Mouse (Mus musculus) cerebellum, adult 2 months (tissue): Measurements from ENCODE around the gene Hspa2. TPM values are rescaled to one million over a fixed set of nuclear protein-coding genes. Genes with fewer than 3 reads are reported as not detected.
"Not testable (repeated sequence)": the region's sequence is repeated elsewhere in the genome, so short reads cannot be mapped to it uniquely, and the experiment has no call there.

Experiments used
- DNase-seq, 2 experiments: peaks; one replicate each; pipeline ENCODE4 v3.0.0; 2021
- H3K27ac ChIP-seq: fragments of 200-500 bp; 2 replicates; pipeline ENCODE4 v1.5.1; 2012; ENCODE audit warnings: low read length, control low read depth, inconsistent platforms; ENCODE audit not compliant: insufficient read depth
- H3K27me3 ChIP-seq: fragments of 200-500 bp; 2 replicates; pipeline ENCODE4 v1.6.1; 2012; ENCODE audit warnings: inconsistent platforms, mild to moderate bottlenecking, low read length, moderate library complexity; ENCODE audit not compliant: control insufficient read depth, insufficient read depth
- H3K4me1 ChIP-seq: fragments of 200-500 bp; 2 replicates; pipeline ENCODE4 v1.6.1; 2011; ENCODE audit warnings: low read length; ENCODE audit not compliant: control insufficient read depth, insufficient read depth
- H3K4me3 ChIP-seq: fragments of 200-500 bp; replicated peaks from 2 replicates; pipeline ENCODE3; 2011; ENCODE audit warnings: mild to moderate bottlenecking, low read depth, low read length, control low read depth; ENCODE audit not compliant: insufficient read depth
- CTCF ChIP-seq: fragments of 200-500 bp; IDR thresholded peaks from 2 replicates; pipeline ENCODE4 v1.5.1; 2011; ENCODE audit warnings: low read depth, mild to moderate bottlenecking, control low read depth, low read length, moderate library complexity, borderline replicate concordance; ENCODE audit not compliant: insufficient read depth
- POLR2A ChIP-seq: fragments of 200-500 bp; IDR thresholded peaks from 2 replicates; pipeline ENCODE4 v1.6.1; 2011; ENCODE audit warnings: low read length, control low read depth, borderline replicate concordance; ENCODE audit not compliant: insufficient read depth
- WGBS: fragments of 180-500 bp; shearing (Covaris S2); methylation state at CpG from one replicate; pipeline ENCODE4 v1.1.7; 2018; 5-methylcytosine and 5-hydroxymethylcytosine counted together
- polyA plus RNA-seq: library from polyadenylated mRNA; depleted of rRNA; stranded (reverse); fragments of >200 nt; gene quantifications from 2 replicates; pipeline ENCODE4 v1.2.3, GENCODE M21; 2012

Gene Hspa2
- polyA plus RNA-seq, 1 experiment, result 20.6 TPM

DNA sequence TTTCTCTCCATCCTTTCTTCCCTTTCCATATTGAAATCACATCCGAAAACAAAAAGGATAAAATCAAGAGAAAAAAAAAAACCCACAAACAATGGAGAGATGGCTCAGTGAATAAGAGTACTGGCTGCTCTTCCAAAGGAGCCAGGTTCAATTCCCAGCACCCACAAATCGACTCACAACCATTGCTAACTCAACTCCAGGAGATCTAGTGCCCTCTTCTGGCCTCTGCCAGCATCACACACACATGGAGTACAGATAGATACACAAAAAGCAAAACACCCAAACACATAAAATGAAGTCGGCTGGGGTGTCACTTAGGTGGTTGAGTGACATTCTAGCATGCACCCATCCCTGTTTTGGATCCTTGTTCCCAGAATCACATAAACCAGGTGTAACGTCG is 14.4 kb downstream of the Hspa2 start:
- no peak overlapping the region for H3K4me3 ChIP-seq
- no peak overlapping the region for H3K27ac ChIP-seq
- H3K27me3 ChIP-seq, result peaks cover 1% of the 10 kb centered on the region; the same call in 1 of the 2 replicates
- H3K4me1 ChIP-seq, result no peaks in the 10 kb centered on the region
- TF ChIP-seq CTCF, result no peak
- TF ChIP-seq POLR2A, result no peak
- DNase-seq, result no peak
- 94% methylated on average over 5 of the region's 5 CpGs for WGBS

DNA sequence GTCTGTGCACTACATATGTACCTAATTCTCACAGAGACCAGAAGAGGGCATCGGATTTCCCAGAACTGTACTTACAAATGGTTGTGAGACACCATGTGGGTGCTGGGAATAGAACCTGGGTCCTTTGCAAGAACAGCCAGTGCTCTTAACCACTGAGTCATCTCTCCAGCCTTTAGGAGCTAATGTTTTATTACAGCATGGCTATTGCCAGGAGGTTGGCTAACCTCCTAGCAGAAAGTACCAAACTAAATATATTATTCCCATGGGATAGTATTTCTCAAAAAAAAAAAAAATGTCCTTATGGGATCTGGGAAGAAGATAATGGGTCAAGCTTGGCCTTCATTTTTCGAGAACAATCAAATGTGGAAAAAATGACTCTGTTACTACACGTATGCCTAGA is 21.3 kb downstream of the Hspa2 start:
- H3K27ac ChIP-seq, result no peak overlapping the region
- no peaks in the 10 kb centered on the region for H3K4me1 ChIP-seq
- WGBS, result 91% methylated on average over 3 of the region's 3 CpGs
- TF ChIP-seq CTCF (no peak), POLR2A (no peak)
- H3K4me3 ChIP-seq, result no peak overlapping the region
- no peaks in the 10 kb centered on the region; the same call in 1 of the 2 replicates for H3K27me3 ChIP-seq
- no peak for DNase-seq

GRCm38 (mm10) chr12:76427546-76427945 is 23.6 kb downstream of the Hspa2 start:
- Histone ChIP-seq H3K27ac (no peak overlapping the region), H3K27me3 (no peaks in the 10 kb centered on the region; the same call in 1 of the 2 replicates), H3K4me1 (no peaks in the 10 kb centered on the region), H3K4me3 (no peak overlapping the region)
- TF ChIP-seq POLR2A (no peak), CTCF (no peak)
- 66% methylated on average over 5 of the region's 5 CpGs for WGBS
- no peak for DNase-seq

GRCm38 (mm10) chr12:76430879-76431406 is 27.0 kb downstream of the Hspa2 start:
- peak in 1 of 2 experiments; percentile 13 for DNase-seq
- no peak overlapping the region for H3K4me3 ChIP-seq
- TF ChIP-seq CTCF (no peak), POLR2A (no peak)
- 25% methylated on average over 5 of the region's 5 CpGs for WGBS
- H3K27me3 ChIP-seq, result no peaks in the 10 kb centered on the region; the same call in 1 of the 2 replicates
- H3K4me1 ChIP-seq, result no peaks in the 10 kb centered on the region
- no peak overlapping the region for H3K27ac ChIP-seq

DNA sequence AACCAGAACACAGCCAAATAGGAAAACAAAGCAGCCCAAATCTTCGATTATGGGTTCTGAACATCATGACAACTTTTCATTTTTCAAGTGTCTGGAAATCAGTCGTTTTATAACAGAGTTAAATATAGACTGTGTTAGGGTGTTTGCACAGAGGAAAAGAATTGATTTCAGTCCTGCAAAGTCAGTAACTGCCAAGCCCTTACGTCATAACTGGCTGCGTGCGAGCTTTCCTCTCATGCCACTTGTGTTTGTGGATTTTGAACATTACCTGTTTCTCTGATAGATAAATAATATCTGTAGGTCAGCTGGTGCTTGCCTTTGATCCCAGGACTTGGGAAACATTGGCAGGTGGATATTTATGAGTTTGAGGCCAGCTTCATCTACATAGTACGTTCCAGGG is 27.5 kb downstream of the Hspa2 start:
- 87% methylated on average over 6 of the region's 6 CpGs for WGBS
- Histone ChIP-seq H3K27me3 (no peaks in the 10 kb centered on the region; the same call in 1 of the 2 replicates), H3K27ac (no peak overlapping the region), H3K4me1 (no peaks in the 10 kb centered on the region), H3K4me3 (no peak overlapping the region)
- TF ChIP-seq CTCF (no peak), POLR2A (no peak)
- no peak for DNase-seq

DNA sequence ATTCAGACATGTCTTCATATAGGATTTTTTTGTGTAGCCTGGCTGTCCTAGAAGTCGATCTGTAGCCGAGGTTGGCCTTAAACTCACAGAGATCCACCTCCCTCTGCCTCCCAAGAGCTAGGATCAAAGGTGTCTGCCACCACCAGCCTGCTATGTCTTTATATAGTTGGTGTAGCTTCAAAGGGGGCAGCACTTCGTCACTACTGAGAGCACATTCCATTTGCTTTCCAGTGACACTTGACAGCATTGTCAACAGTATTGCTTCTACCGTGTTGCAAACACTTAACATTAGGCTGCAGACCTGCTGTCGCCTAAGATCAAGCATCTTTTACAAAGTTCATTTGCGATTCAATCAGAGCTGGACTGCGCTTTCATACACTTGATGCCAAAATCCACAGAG is 30.1 kb downstream of the Hspa2 start:
- WGBS, result 61% methylated on average over 7 of the region's 7 CpGs
- H3K27me3 ChIP-seq, result no peaks in the 10 kb centered on the region
- DNase-seq, result no peak
- no peaks in the 10 kb centered on the region for H3K4me1 ChIP-seq
- H3K27ac ChIP-seq, result no peak overlapping the region
- no peak overlapping the region for H3K4me3 ChIP-seq
- TF ChIP-seq POLR2A, result no peak
- TF ChIP-seq CTCF, result no peak

DNA sequence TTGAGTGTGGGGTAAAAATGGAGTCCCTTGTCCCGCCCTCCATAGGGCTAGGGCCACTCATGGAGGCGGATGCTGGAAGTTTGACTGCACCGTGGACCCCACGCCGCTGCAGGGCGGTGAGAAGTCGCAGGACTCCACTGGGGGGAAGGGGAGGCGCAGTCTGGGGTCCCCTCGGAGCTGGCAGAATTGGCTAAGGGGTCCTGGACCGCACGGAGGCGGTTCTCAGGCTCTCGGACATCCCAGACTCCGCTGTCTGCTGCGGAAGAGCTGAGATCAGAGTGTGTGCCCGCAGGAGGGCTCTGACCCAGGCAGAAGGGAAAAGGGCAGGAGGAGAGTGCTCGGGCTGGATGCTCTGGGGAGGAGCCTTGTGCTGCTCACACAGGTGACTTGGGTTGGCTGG is 31.1 kb downstream of the Hspa2 start:
- Histone ChIP-seq H3K4me3 (no peak overlapping the region), H3K27ac (no peak overlapping the region), H3K27me3 (no peaks in the 10 kb centered on the region), H3K4me1 (no peaks in the 10 kb centered on the region)
- no peak for DNase-seq
- TF ChIP-seq POLR2A, result no peak
- TF ChIP-seq CTCF, result no peak
- 8% methylated on average over 17 of the region's 17 CpGs for WGBS

- no peak for DNase-seq
- H3K27me3 ChIP-seq, result no peaks in the 10 kb centered on the region
- 55% methylated on average over 8 of the region's 8 CpGs for WGBS
- no peak overlapping the region for H3K4me3 ChIP-seq
- H3K4me1 ChIP-seq, result no peaks in the 10 kb centered on the region
- TF ChIP-seq POLR2A (no peak), CTCF (no peak)
- no peak overlapping the region for H3K27ac ChIP-seq
These were observed 31.6 kb downstream of the Hspa2 start for GRCm38 (mm10) chr12:76435549-76435948.

DNA sequence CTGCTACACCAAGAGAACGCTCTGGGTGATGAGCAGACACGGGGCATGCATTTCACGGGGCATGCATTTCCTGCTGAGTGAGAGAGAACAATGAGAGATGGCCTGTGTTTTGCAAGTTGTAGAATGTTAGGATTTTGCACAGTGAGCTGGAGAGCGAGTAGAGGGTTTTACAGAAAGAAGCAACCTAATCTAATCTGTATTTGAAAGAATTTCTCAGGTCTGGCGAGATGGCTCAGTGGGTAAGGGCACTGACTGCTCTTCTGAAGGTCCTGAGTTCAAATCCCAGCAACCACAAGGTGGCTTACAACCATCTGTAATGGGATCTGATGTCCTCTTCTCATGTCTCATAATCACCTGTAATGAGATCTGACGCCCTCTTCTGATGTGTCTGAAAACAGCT is 39.5 kb downstream of the Hspa2 start:
- not testable (repeated sequence) for H3K27me3 ChIP-seq, DNase-seq, H3K27ac ChIP-seq, H3K4me1 ChIP-seq, H3K4me3 ChIP-seq
- 53% methylated on average over 6 of the region's 6 CpGs for WGBS
